Mouse (Mus musculus): ENCODE results near the gene Msh5.

The Msh5 gene

GRCm38 (mm10) chr17:35046681-35047455, at the start of gene Msh5:
TSS of gene Msh5 (minus strand) at chr17:35046745.
- peak; percentile 98 for DNase-seq

- DNase-seq, result no peak
Measured at GRCm38 (mm10) chr17:35094475-35095365, 48.2 kb upstream of the Msh5 start.

- no peak for DNase-seq
Measured at GRCm38 (mm10) chr17:35092403-35093198, 46.1 kb upstream of the Msh5 start.

- peak; percentile 9 for DNase-seq
Measured at GRCm38 (mm10) chr17:35090166-35090932, 43.8 kb upstream of the Msh5 start.

- DNase-seq, result peak; percentile 97
Measured at GRCm38 (mm10) chr17:35088825-35089644, 42.5 kb upstream of the Msh5 start, which contains the start of gene Abhd16a. TSS of gene Abhd16a (plus strand) at chr17:35089263.

GRCm38 (mm10) chr17:35088151-35088550, 41.6 kb upstream of the Msh5 start:
- no peak for DNase-seq

- no peak for DNase-seq
Measured at GRCm38 (mm10) chr17:35085208-35085865, 38.8 kb upstream of the Msh5 start, which contains the start of gene Ly6g6f. TSS of gene Ly6g6f (minus strand) at chr17:35085610.

- no peak for DNase-seq
Measured at GRCm38 (mm10) chr17:35083929-35084497, 37.5 kb upstream of the Msh5 start.

- no peak for DNase-seq
Measured at GRCm38 (mm10) chr17:35082841-35083576, 36.5 kb upstream of the Msh5 start.

GRCm38 (mm10) chr17:35080710-35081109, 34.2 kb upstream of the Msh5 start:
- no peak for DNase-seq

GRCm38 (mm10) chr17:35080248-35080647, 33.7 kb upstream of the Msh5 start:
- DNase-seq, result no peak

- no peak for DNase-seq
Measured at GRCm38 (mm10) chr17:35079778-35080177, 33.2 kb upstream of the Msh5 start.

GRCm38 (mm10) chr17:35077786-35078233, 31.3 kb upstream of the Msh5 start, which contains the start of gene Ly6g6d:
TSS of gene Ly6g6d (minus strand) at chr17:35078065.
- peak; percentile 80 for DNase-seq

GRCm38 (mm10) chr17:35077285-35077684, 30.7 kb upstream of the Msh5 start:
- no peak for DNase-seq

- no peak for DNase-seq
Measured at GRCm38 (mm10) chr17:35076507-35077176, 30.1 kb upstream of the Msh5 start, which contains the start of gene Ly6g6e. TSS of gene Ly6g6e (plus strand) at chr17:35076902.

GRCm38 (mm10) chr17:35074097-35074496, 27.6 kb upstream of the Msh5 start:
- no peak for DNase-seq

GRCm38 (mm10) chr17:35071454-35071853, 24.9 kb upstream of the Msh5 start:
- DNase-seq, result no peak

- DNase-seq, result no peak
Measured at GRCm38 (mm10) chr17:35070556-35071229, 24.1 kb upstream of the Msh5 start.
